Mouse (Mus musculus): ENCODE measurements around the gene H2afz. TPM values are rescaled to one million over a fixed set of nuclear protein-coding genes. Genes with fewer than 3 reads are reported as not detected.
"Not testable (repeated sequence)": the region's sequence is repeated elsewhere in the genome, so short reads cannot be mapped to it uniquely, and the experiment has no call there.

The H2afz gene
- 10 to 100 TPM; 70.3 to 85.0 (median 79.7) TPM for total RNA-seq (2022)

- peak; percentile 93 to 97 for DNase-seq (ENCODE audit: low spot score in 2 of 2)
Observed at GRCm38 (mm10) chr3:137864124-137864987, at the start of gene H2afz. H2afz (plus strand) TSS chr3:137864487.

GRCm38 (mm10) chr3:137818713-137819112 lies 45.6 kb upstream of the H2afz start:
- DNase-seq (ENCODE audit: low spot score in 2 of 2): no peak

GRCm38 (mm10) chr3:137820688-137821467 lies 43.4 kb upstream of the H2afz start:
- DNase-seq (ENCODE audit: low spot score in 2 of 2): no peak

GRCm38 (mm10) chr3:137823317-137823716 lies 41.0 kb upstream of the H2afz start:
- DNase-seq (ENCODE audit: low spot score in 2 of 2): no peak

GRCm38 (mm10) chr3:137827678-137828077 lies 36.6 kb upstream of the H2afz start:
- no peak for DNase-seq (ENCODE audit: low spot score in 2 of 2)

- no peak for DNase-seq (ENCODE audit: low spot score in 2 of 2)
Observed at GRCm38 (mm10) chr3:137831156-137831555, 33.1 kb upstream of the H2afz start.

GRCm38 (mm10) chr3:137833128-137833527 lies 31.2 kb upstream of the H2afz start:
- no peak for DNase-seq (ENCODE audit: low spot score in 2 of 2)

GRCm38 (mm10) chr3:137833698-137834097 lies 30.6 kb upstream of the H2afz start:
- DNase-seq (ENCODE audit: low spot score in 2 of 2): no peak

- no peak for DNase-seq (ENCODE audit: low spot score in 2 of 2)
Observed at GRCm38 (mm10) chr3:137836543-137836942, 27.7 kb upstream of the H2afz start.

- no peak for DNase-seq (ENCODE audit: low spot score in 2 of 2)
Observed at GRCm38 (mm10) chr3:137838160-137838559, 26.1 kb upstream of the H2afz start.

- no peak for DNase-seq (ENCODE audit: low spot score in 2 of 2)
Observed at GRCm38 (mm10) chr3:137842944-137843343, 21.3 kb upstream of the H2afz start.

- no peak for DNase-seq (ENCODE audit: low spot score in 2 of 2)
Observed at GRCm38 (mm10) chr3:137844263-137844662, 20.0 kb upstream of the H2afz start.

- DNase-seq (ENCODE audit: low spot score in 2 of 2): no peak
Observed at GRCm38 (mm10) chr3:137846552-137846951, 17.7 kb upstream of the H2afz start.

- no peak for DNase-seq (ENCODE audit: low spot score in 2 of 2)
Observed at GRCm38 (mm10) chr3:137848354-137848753, 15.9 kb upstream of the H2afz start.

- no peak for DNase-seq (ENCODE audit: low spot score in 2 of 2)
Observed at GRCm38 (mm10) chr3:137849697-137850096, 14.6 kb upstream of the H2afz start.

GRCm38 (mm10) chr3:137851196-137851595 lies 13.1 kb upstream of the H2afz start:
- DNase-seq (ENCODE audit: low spot score in 2 of 2): no peak

GRCm38 (mm10) chr3:137853011-137853410 lies 11.3 kb upstream of the H2afz start:
- not testable (repeated sequence) for DNase-seq (ENCODE audit: low spot score in 2 of 2)

- no peak for DNase-seq (ENCODE audit: low spot score in 2 of 2)
Observed at GRCm38 (mm10) chr3:137855328-137855727, 9.0 kb upstream of the H2afz start.

- no peak for DNase-seq (ENCODE audit: low spot score in 2 of 2)
Observed at GRCm38 (mm10) chr3:137856061-137856460, 8.2 kb upstream of the H2afz start.

GRCm38 (mm10) chr3:137860394-137861170 lies 3.7 kb upstream of the H2afz start:
- DNase-seq (ENCODE audit: low spot score in 2 of 2): no peak

- DNase-seq (ENCODE audit: low spot score in 2 of 2): no peak
Observed at GRCm38 (mm10) chr3:137861436-137861835, 2.9 kb upstream of the H2afz start.

GRCm38 (mm10) chr3:137862600-137862999 lies 1.7 kb upstream of the H2afz start:
- DNase-seq (ENCODE audit: low spot score in 2 of 2): no peak
